Mouse (Mus musculus): ENCODE measurements around the gene Midn. TPM values are rescaled to one million over a fixed set of nuclear protein-coding genes. Genes with fewer than 3 reads are reported as not detected.

The Midn gene
- polyA plus RNA-seq, 1 experiment = 70.1 TPM

GRCm38 (mm10) chr10:80189999-80190398 lies 41.9 kb downstream of the Midn start:
- Histone ChIP-seq H3K27me3 (ENCODE audit: control insufficient read depth, insufficient read depth, low read length) (no peaks in the 10 kb centered on the region; the same call in 1 of the 2 replicates), H3K27ac (ENCODE audit: control insufficient read depth, insufficient read depth, low read depth, low read length) (no peak overlapping the region), H3K4me1 (ENCODE audit: control insufficient read depth, insufficient read depth, low read length) (peaks cover 12% of the 10 kb centered on the region)

GRCm38 (mm10) chr10:80190491-80191051 lies 42.5 kb downstream of the Midn start:
- Histone ChIP-seq H3K4me3 (ENCODE audit: control insufficient read depth, low read depth, low read length) (peak overlapping the region; percentile 68), H3K27ac (ENCODE audit: control insufficient read depth, insufficient read depth, low read depth, low read length) (no peak overlapping the region), H3K36me3 (ENCODE audit: control insufficient read depth, insufficient read depth, low read length) (no peaks in the 10 kb centered on the region), H3K27me3 (ENCODE audit: control insufficient read depth, insufficient read depth, low read length) (no peaks in the 10 kb centered on the region; the same call in 1 of the 2 replicates), H3K4me1 (ENCODE audit: control insufficient read depth, insufficient read depth, low read length) (peaks cover 12% of the 10 kb centered on the region)
- TF ChIP-seq CTCF (IDR thresholded peaks at IDR 0.05; ENCODE audit: control insufficient read depth, insufficient read depth, insufficient replicate concordance, low read depth, low read length) (no peak), POLR2A (IDR thresholded peaks at IDR 0.05; ENCODE audit: control insufficient read depth, low read depth, low read length) (no peak)

More at GRCm38 (mm10) chr10:80189999-80190398, 41.9 kb downstream of the Midn start:
- Histone ChIP-seq H3K4me3 (ENCODE audit: control insufficient read depth, low read depth, low read length) (peak overlapping the region; percentile 68), H3K36me3 (ENCODE audit: control insufficient read depth, insufficient read depth, low read length) (no peaks in the 10 kb centered on the region)
- no peak for TF ChIP-seq CTCF (IDR thresholded peaks at IDR 0.05; ENCODE audit: control insufficient read depth, insufficient read depth, insufficient replicate concordance, low read depth, low read length)

GRCm38 (mm10) chr10:80193976-80194375 lies 45.9 kb downstream of the Midn start:
- Histone ChIP-seq H3K4me1 (ENCODE audit: control insufficient read depth, insufficient read depth, low read length) (peaks cover 12% of the 10 kb centered on the region), H3K36me3 (ENCODE audit: control insufficient read depth, insufficient read depth, low read length) (no peaks in the 10 kb centered on the region), H3K27ac (ENCODE audit: control insufficient read depth, insufficient read depth, low read depth, low read length) (no peak overlapping the region), H3K27me3 (ENCODE audit: control insufficient read depth, insufficient read depth, low read length) (no peaks in the 10 kb centered on the region; the same call in 1 of the 2 replicates), H3K4me3 (ENCODE audit: control insufficient read depth, low read depth, low read length) (no peak overlapping the region)
- no peak for TF ChIP-seq CTCF (IDR thresholded peaks at IDR 0.05; ENCODE audit: control insufficient read depth, insufficient read depth, insufficient replicate concordance, low read depth, low read length)

GRCm38 (mm10) chr10:80194441-80194840 lies 46.4 kb downstream of the Midn start:
- no peaks in the 10 kb centered on the region; the same call in 1 of the 2 replicates for H3K27me3 ChIP-seq (ENCODE audit: control insufficient read depth, insufficient read depth, low read length)
- H3K4me1 ChIP-seq (ENCODE audit: control insufficient read depth, insufficient read depth, low read length) = peaks cover 12% of the 10 kb centered on the region
- TF ChIP-seq CTCF (IDR thresholded peaks at IDR 0.05; ENCODE audit: control insufficient read depth, insufficient read depth, insufficient replicate concordance, low read depth, low read length) (no peak), POLR2A (IDR thresholded peaks at IDR 0.05; ENCODE audit: control insufficient read depth, low read depth, low read length) (no peak)

GRCm38 (mm10) chr10:80196167-80196566 lies 48.1 kb downstream of the Midn start:
- Histone ChIP-seq H3K36me3 (ENCODE audit: control insufficient read depth, insufficient read depth, low read length) (no peaks in the 10 kb centered on the region), H3K4me3 (ENCODE audit: control insufficient read depth, low read depth, low read length) (no peak overlapping the region), H3K27me3 (ENCODE audit: control insufficient read depth, insufficient read depth, low read length) (no peaks in the 10 kb centered on the region), H3K27ac (ENCODE audit: control insufficient read depth, insufficient read depth, low read depth, low read length) (no peak overlapping the region), H3K4me1 (ENCODE audit: control insufficient read depth, insufficient read depth, low read length) (peaks cover 7% of the 10 kb centered on the region)
- TF ChIP-seq CTCF (IDR thresholded peaks at IDR 0.05; ENCODE audit: control insufficient read depth, insufficient read depth, insufficient replicate concordance, low read depth, low read length) (no peak), POLR2A (IDR thresholded peaks at IDR 0.05; ENCODE audit: control insufficient read depth, low read depth, low read length) (no peak)

More at GRCm38 (mm10) chr10:80194441-80194840, 46.4 kb downstream of the Midn start:
- Histone ChIP-seq H3K27ac (ENCODE audit: control insufficient read depth, insufficient read depth, low read depth, low read length) (no peak overlapping the region), H3K36me3 (ENCODE audit: control insufficient read depth, insufficient read depth, low read length) (no peaks in the 10 kb centered on the region), H3K4me3 (ENCODE audit: control insufficient read depth, low read depth, low read length) (no peak overlapping the region)

GRCm38 (mm10) chr10:80196778-80197581 lies 48.9 kb downstream of the Midn start:
- Histone ChIP-seq H3K27me3 (ENCODE audit: control insufficient read depth, insufficient read depth, low read length) (no peaks in the 10 kb centered on the region), H3K4me1 (ENCODE audit: control insufficient read depth, insufficient read depth, low read length) (peaks cover 7% of the 10 kb centered on the region)

GRCm38 (mm10) chr10:80199440-80200008 lies 51.5 kb downstream of the Midn start:
- TF ChIP-seq POLR2A (IDR thresholded peaks at IDR 0.05; ENCODE audit: control insufficient read depth, low read depth, low read length) (no peak), CTCF (IDR thresholded peaks at IDR 0.05; ENCODE audit: control insufficient read depth, insufficient read depth, insufficient replicate concordance, low read depth, low read length) (peak; percentile 71; the same call in 1 of the 2 replicates)
- Histone ChIP-seq H3K27ac (ENCODE audit: control insufficient read depth, insufficient read depth, low read depth, low read length) (no peak overlapping the region), H3K36me3 (ENCODE audit: control insufficient read depth, insufficient read depth, low read length) (no peaks in the 10 kb centered on the region), H3K4me3 (ENCODE audit: control insufficient read depth, low read depth, low read length) (no peak overlapping the region), H3K4me1 (ENCODE audit: control insufficient read depth, insufficient read depth, low read length) (no peaks in the 10 kb centered on the region), H3K27me3 (ENCODE audit: control insufficient read depth, insufficient read depth, low read length) (no peaks in the 10 kb centered on the region)

More at GRCm38 (mm10) chr10:80196778-80197581, 48.9 kb downstream of the Midn start:
- no peak overlapping the region for H3K4me3 ChIP-seq (ENCODE audit: control insufficient read depth, low read depth, low read length)
- TF ChIP-seq CTCF (IDR thresholded peaks at IDR 0.05; ENCODE audit: control insufficient read depth, insufficient read depth, insufficient replicate concordance, low read depth, low read length) (no peak), POLR2A (IDR thresholded peaks at IDR 0.05; ENCODE audit: control insufficient read depth, low read depth, low read length) (no peak)
- no peak overlapping the region for H3K27ac ChIP-seq (ENCODE audit: control insufficient read depth, insufficient read depth, low read depth, low read length)
- H3K36me3 ChIP-seq (ENCODE audit: control insufficient read depth, insufficient read depth, low read length) = no peaks in the 10 kb centered on the region

Data from testis, adult 2 months (tissue).